Comparison of ENCODE assay signal across 8 mouse cellular contexts in the genomic region with DNA sequence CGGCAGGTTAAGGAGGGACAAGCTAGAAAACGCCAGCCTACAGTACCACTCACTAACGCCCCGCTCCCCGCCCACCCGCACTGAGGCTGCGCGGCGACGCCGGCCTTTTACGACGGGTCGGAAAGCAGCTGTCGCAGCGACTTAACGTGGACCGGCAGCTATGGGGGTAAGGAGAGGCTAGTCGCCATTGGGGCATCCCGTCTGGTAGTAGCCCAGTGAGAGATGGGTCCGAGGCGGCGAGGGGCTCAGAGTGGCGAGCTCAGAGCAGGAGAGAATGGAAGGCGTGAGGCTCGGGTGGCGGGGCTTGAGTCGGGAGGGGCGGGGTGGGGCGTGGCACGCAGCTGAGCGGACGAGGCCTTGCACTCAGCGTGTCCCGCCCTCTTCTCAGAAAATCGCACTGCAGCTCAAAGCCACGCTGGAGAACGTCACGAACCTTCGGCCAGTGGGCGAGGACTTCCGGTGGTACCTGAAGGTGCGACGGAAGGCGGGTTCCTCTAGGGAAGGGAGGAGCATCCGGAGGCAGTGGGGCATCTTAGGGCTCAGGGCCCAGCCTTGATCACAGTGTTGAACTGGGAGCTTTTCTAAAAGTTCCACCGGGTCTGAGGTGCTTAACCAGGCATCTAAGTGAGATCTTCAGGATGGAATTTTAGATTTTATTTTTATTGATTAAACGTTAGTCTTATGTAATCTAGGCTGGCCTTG. TPM values are rescaled to one million over a fixed set of nuclear protein-coding genes. Genes with fewer than 3 reads are reported as not detected.
DNase-seq lines count a peak whose midpoint lies in the region; ATAC-seq lines count a peak whose summit lies in the region.

A gene (plus strand): TSS at position 83 of the 702 bp plus-strand sequence.

- peak within 1 kb of the TSS; percentile 79 for H3K4me2 ChIP-seq in intestine, embryonic 14.5 days (ENCODE audit: low read length)

- peak within 1 kb of the TSS; percentile 61 for H3K4me3 ChIP-seq in intestine, embryonic 14.5 days (ENCODE audit: low read depth, low read length)

- under 1% methylated on average over 48 of the region's 48 CpGs for WGBS in intestine, embryonic 14.5 days

- H3K9ac ChIP-seq in intestine, embryonic 14.5 days (ENCODE audit: low read length), result peak within 1 kb of the TSS; percentile 54

- H3K36me3 ChIP-seq in intestine, embryonic 14.5 days (ENCODE audit: control insufficient read depth, insufficient read depth, low read length), result peaks cover 57% of the 10 kb centered on the region

- H3K27me3 ChIP-seq in intestine, embryonic 14.5 days (replicated peaks; ENCODE audit: control insufficient read depth, insufficient read depth, low read length), result no peaks in the 10 kb centered on the region

- ATAC-seq in intestine, embryonic 14.5 days (replicated peaks; ENCODE audit: low FRiP score, low TSS enrichment, low read depth), result peak; percentile 93

- peak within 1 kb of the TSS; percentile 83 for H3K27ac ChIP-seq in intestine, embryonic 14.5 days (ENCODE audit: low read depth)

- intact Hi-C loops in left cerebral cortex, postnatal 14 days (cut with DNase I), result loop anchor here (10.0 kb wide), 1 partner anchor 435 kb away; a partner anchor contains a TSS

- peaks cover 8% of the 10 kb centered on the region; the same call in 1 of the 2 replicates for H3K4me1 ChIP-seq in intestine, embryonic 14.5 days (replicated peaks; ENCODE audit: control insufficient read depth, insufficient read depth, low read length)

- no peaks in the 10 kb centered on the region for H3K9me3 ChIP-seq in intestine, embryonic 14.5 days (ENCODE audit: control insufficient read depth, low read length)

- DNase-seq in adrenal gland, adult 18-20 months (ENCODE audit: low spot score in 2 of 2), result peak; percentile 91 to 92
- DNase-seq in embryo, embryonic 11 days, result peak; percentile 97
- DNase-seq in gastrocnemius, postnatal 25 days, result peak; percentile 92
- DNase-seq in intestine, embryonic 14.5 days (ENCODE audit: low spot score), result peak; percentile 97
- DNase-seq in left cerebral cortex, postnatal 14 days (ENCODE audit: low spot score in 2 of 2), result peak; percentile 92 to 94
- peak; percentile 96 for DNase-seq in mesoderm, embryonic 11.5 days (ENCODE audit: low read depth, low spot score)
- peak; percentile 96 to 97 for DNase-seq in right cerebral cortex, postnatal 36 days (ENCODE audit: low spot score in 2 of 2)
- DNase-seq in yolk sac, embryonic 10.5 days (ENCODE audit: low spot score), result peak; percentile 98

RNA-seq across cellular contexts. Expression of the gene that starts here (rescaled TPM):
- total RNA-seq in adrenal gland, adult 18-20 months (2021), result 10 to 100 TPM; 77.6 to 81.6 TPM
- 10 to 100 TPM; 43.6 to 48.4 TPM for total RNA-seq in gastrocnemius, postnatal 25 days (2021)
- polyA plus RNA-seq in intestine, embryonic 14.5 days (2014; fragmentation: Nextera tagmentation; extraction: Ambion mirVana), result 129 and 134 TPM in 2 replicates
- 10 to 100 TPM; 57.9 to 59.3 TPM for total RNA-seq in left cerebral cortex, postnatal 14 days (2021)

Comparison
In these comparisons a context has a peak if more than half of its experiments do, and no peak if none do; other contexts are left out.
1. Peak in every context shown above with its lines: DNase-seq, ATAC-seq, H3K4me3 ChIP-seq and H3K27ac ChIP-seq.